Mouse (Mus musculus) neural tube, embryonic 13.5 days (tissue): ENCODE measurements around the gene Stoml2. TPM values are rescaled to one million over a fixed set of nuclear protein-coding genes. Genes with fewer than 3 reads are reported as not detected.
A peak's percentile ranks its signal among the peaks of the same experiment; 100 is the strongest.

Experiments
- ATAC-seq: fragments of 200-750 bp; cut with Nextera tagmentation; 2 replicates; pipeline ENCODE4 v1.8.0; 2017; ENCODE audit warnings: low read depth, mild to moderate bottlenecking, moderate TSS enrichment, moderate library complexity
- H3K27ac ChIP-seq: fragments of 300-500 bp; sonication (generic); replicated peaks from 2 replicates; pipeline ENCODE4 v1.5.1; 2015; ENCODE audit warnings: moderate library complexity, mild to moderate bottlenecking, inconsistent platforms
- H3K27me3 ChIP-seq: fragments of 300-500 bp; sonication (generic); 2 replicates; pipeline ENCODE4 v1.6.1; 2015; ENCODE audit warnings: mild to moderate bottlenecking, inconsistent platforms
- H3K36me3 ChIP-seq: fragments of 300-500 bp; sonication (generic); 2 replicates; pipeline ENCODE4 v1.6.1; 2015; ENCODE audit warnings: mild to moderate bottlenecking, inconsistent platforms
- H3K4me1 ChIP-seq: fragments of 300-500 bp; sonication (generic); replicated peaks from 2 replicates; pipeline ENCODE4 v1.6.1; 2015; ENCODE audit warnings: inconsistent platforms
- H3K4me2 ChIP-seq: fragments of 300-500 bp; sonication (generic); 2 replicates; pipeline ENCODE4 v1.6.1; 2015; ENCODE audit warnings: inconsistent platforms, mild to moderate bottlenecking, moderate library complexity
- H3K4me3 ChIP-seq: fragments of 300-500 bp; sonication (generic); 2 replicates; pipeline ENCODE4 v1.5.1; 2015; ENCODE audit warnings: mild to moderate bottlenecking, inconsistent platforms
- H3K9ac ChIP-seq: fragments of 300-500 bp; sonication (generic); 2 replicates; pipeline ENCODE4 v1.6.1; 2015; ENCODE audit warnings: moderate library complexity, mild to moderate bottlenecking, inconsistent platforms
- H3K9me3 ChIP-seq: fragments of 300-500 bp; sonication (generic); 2 replicates; pipeline ENCODE4 v1.6.1; 2016; ENCODE audit warnings: inconsistent platforms
- WGBS: fragments of 180-500 bp; shearing (Covaris S2); methylation state at CpG from one replicate; pipeline ENCODE4 v1.1.7; 2015; 5-methylcytosine and 5-hydroxymethylcytosine counted together
- polyA plus RNA-seq: library from polyadenylated mRNA; unstranded; fragments of >200 nt; fragmentation: Nextera tagmentation; extraction: Ambion mirVana; gene quantifications from 2 replicates; pipeline ENCODE4 v1.2.1, GENCODE M21; 2015

Gene Stoml2
- polyA plus RNA-seq, result 224 and 235 TPM in 2 replicates

DNA sequence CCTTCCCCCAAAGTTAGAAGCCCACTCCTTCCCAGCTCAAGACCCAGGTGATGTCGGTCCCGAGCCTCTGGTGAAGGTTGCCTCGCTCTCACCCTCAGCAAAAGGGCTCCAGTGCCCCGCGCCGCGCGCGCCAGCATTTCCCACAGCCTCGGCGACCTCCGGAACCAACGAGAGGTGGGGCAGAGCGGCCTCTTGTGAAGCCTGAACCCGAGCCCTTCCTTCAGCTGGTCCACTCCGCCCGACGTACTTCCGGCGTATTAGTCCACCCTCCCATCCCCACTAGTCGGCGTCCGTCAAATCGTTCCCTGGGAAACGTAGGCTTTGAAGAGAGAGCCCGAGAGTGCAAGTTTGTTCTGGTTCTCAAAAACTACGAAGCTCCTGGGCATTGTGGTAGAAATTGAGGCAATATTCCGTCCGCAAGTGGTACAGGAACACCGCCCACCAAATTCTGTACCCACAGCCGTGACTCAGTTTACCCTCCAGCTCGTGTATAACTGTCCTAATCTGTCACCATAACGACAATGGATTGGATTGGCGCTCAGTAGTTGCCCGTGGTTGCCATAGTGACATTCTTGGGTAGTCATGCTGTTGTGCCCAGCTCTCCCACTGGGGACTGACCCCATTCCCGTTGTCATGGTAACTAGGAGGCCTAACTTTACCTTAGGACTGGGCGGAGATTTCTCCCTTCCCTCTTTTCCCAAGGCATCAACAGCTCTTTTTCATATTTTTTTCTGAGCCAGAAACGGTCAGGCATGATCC lies at the start of gene Stoml2:
Gene Stoml2, minus strand, starts transcription at position 474 of the 759 bp plus-strand sequence.
- H3K4me2 ChIP-seq, result peak within 1 kb of the TSS; percentile 72
- H3K9me3 ChIP-seq, result no peaks in the 10 kb centered on the region
- no peaks in the 10 kb centered on the region for H3K27me3 ChIP-seq
- H3K9ac ChIP-seq, result peak within 1 kb of the TSS; percentile 94
- under 1% methylated on average over 38 of the region's 38 CpGs for WGBS
- H3K27ac ChIP-seq, result peak within 1 kb of the TSS; percentile 92
- peak within 1 kb of the TSS; percentile 82 for H3K4me3 ChIP-seq
- peak; percentile 96 for ATAC-seq
- peaks cover 26% of the 10 kb centered on the region for H3K4me1 ChIP-seq
- H3K36me3 ChIP-seq, result peaks cover 75% of the 10 kb centered on the region

DNA sequence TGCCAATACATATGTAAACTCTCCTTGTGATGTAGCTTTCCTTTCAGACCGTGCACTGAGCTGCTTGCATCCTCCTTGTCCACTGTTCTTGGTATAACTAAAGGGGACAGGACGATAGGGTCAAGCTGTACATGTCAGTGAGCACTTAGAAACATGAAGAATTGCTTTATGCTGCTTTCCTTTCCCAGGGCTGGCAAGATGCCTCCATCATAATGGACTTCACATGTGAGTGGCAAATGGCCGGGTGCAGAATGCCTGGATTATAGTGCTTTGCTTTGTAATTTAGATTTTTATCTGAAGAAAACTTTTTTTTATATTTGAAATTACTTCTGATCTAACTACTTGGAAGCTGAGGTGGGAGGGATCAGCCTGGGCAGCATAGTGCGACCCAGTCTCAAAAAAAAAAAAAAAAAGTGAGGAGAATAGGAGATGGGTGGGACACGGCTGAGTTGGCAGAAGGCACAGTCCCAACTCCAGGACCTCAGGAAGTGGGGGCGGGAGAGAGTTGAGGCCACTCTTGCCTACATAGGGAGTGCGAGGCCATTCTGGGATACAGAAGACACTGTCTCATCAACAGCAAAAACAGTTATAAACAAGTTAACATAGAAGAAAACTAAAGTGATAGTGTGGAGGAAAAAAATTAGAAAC lies 46.7 kb upstream of the Stoml2 start:
- Histone ChIP-seq H3K9me3 (no peaks in the 10 kb centered on the region), H3K4me3 (no peak overlapping the region), H3K4me2 (no peak overlapping the region), H3K36me3 (no peaks in the 10 kb centered on the region), H3K27me3 (no peaks in the 10 kb centered on the region), H3K9ac (no peak overlapping the region), H3K27ac (no peak overlapping the region), H3K4me1 (no peaks in the 10 kb centered on the region)
- WGBS, result 71% methylated on average over 7 of the region's 7 CpGs
- no peak for ATAC-seq

DNA sequence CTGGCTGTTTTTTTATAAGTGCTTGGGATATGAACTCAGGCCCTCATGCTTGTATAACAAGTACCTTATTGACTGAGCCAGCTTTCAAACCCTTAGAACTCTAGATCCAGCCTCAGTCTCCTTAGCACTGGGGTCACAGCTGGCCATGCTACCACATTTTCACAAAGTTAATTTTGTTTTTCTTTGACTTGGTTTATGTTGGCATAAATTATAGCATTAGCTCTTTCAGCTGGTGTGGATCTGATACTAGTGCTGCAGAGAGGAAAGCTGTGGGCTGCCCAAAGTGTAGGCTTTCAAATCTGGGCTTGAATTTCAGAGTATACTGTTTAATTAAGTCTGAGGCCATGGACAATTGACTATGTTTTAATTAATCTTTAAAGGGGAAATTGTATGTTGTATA lies 43.4 kb upstream of the Stoml2 start:
- Histone ChIP-seq H3K4me3 (no peak overlapping the region), H3K4me1 (no peaks in the 10 kb centered on the region), H3K27ac (no peak overlapping the region), H3K36me3 (no peaks in the 10 kb centered on the region), H3K9me3 (no peaks in the 10 kb centered on the region), H3K9ac (no peak overlapping the region), H3K27me3 (no peaks in the 10 kb centered on the region), H3K4me2 (no peak overlapping the region)
- ATAC-seq, result no peak

DNA sequence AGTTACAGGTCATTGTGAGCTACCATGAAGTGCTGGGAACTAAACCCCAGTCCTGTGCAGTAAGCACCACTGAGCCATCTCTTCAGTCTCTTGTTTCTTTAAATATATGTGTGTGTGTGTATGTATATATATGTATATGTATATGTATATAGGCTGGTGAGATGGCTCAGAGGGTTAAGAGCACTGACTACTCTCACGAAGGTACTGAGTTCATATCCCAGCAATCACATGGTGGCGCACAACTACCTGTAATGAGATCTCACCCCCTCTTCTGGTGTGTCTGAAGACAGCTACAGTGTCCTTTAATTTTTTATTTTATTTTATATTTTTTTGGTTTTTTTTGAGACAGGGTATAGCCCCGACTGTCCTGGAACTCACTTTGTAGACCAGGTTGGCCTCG lies 34.0 kb upstream of the Stoml2 start:
- no peak for ATAC-seq
- Histone ChIP-seq H3K9ac (no peak overlapping the region), H3K27me3 (no peaks in the 10 kb centered on the region), H3K36me3 (no peaks in the 10 kb centered on the region), H3K9me3 (no peaks in the 10 kb centered on the region), H3K4me3 (no peak overlapping the region), H3K4me1 (no peaks in the 10 kb centered on the region), H3K27ac (no peak overlapping the region), H3K4me2 (no peak overlapping the region)
- 97% methylated on average over 4 of the region's 4 CpGs for WGBS

DNA sequence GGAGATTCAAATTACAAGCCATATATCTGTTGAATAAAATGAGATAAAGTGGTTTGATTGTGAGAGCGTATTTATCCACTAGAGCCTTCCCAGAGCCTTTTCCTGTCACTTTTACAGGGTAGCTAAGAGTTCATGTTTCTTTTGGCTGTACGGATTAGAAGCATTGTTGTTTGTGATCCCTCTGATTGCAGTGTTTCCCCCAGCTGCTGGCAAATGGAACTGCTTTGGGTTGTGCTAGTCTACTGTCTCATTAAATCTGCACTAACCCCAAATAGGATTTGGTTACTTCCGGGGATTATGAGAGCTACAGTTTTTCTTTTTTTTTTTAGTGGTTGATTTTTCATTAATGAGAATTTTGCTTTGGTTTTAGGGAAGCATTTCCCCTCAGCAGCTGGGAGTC lies 28.8 kb upstream of the Stoml2 start:
- Histone ChIP-seq H3K4me2 (peak overlapping the region; percentile 69), H3K4me1 (peaks cover 11% of the 10 kb centered on the region; the same call in 1 of the 2 replicates), H3K36me3 (no peaks in the 10 kb centered on the region), H3K4me3 (no peak overlapping the region), H3K27ac (no peak overlapping the region), H3K27me3 (no peaks in the 10 kb centered on the region), H3K9me3 (no peaks in the 10 kb centered on the region), H3K9ac (no peak overlapping the region)
- 70% methylated on average over 3 of the region's 3 CpGs for WGBS
- no peak for ATAC-seq

DNA sequence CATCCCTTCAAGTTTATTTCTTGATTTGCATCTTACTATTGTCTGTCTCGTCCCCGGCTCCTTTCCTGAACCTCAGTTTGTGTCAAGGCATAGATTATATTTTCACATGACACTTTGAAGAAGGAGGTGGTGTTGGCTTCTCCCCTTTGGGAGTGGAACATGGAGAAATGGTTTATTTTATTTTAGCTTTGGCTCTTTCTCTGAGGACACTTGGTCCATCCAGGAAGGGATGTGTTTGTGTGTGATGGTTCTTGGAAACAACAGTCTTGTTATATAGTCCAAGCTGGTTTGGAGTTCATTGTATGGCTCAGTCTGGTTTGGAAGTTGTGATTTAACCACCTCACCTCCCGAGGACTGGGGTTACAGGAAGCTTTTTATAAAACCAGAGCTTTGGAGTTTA lies 28.2 kb upstream of the Stoml2 start:
- Histone ChIP-seq H3K4me2 (peak overlapping the region; percentile 69), H3K27me3 (no peaks in the 10 kb centered on the region), H3K4me3 (peak overlapping the region; percentile 63), H3K9me3 (no peaks in the 10 kb centered on the region), H3K27ac (no peak overlapping the region; the same call in 1 of the 2 replicates), H3K4me1 (peaks cover 11% of the 10 kb centered on the region; the same call in 1 of the 2 replicates), H3K36me3 (no peaks in the 10 kb centered on the region), H3K9ac (peak overlapping the region; percentile 80)
- WGBS, result 43% methylated on average over 3 of the region's 3 CpGs
- no peak for ATAC-seq

DNA sequence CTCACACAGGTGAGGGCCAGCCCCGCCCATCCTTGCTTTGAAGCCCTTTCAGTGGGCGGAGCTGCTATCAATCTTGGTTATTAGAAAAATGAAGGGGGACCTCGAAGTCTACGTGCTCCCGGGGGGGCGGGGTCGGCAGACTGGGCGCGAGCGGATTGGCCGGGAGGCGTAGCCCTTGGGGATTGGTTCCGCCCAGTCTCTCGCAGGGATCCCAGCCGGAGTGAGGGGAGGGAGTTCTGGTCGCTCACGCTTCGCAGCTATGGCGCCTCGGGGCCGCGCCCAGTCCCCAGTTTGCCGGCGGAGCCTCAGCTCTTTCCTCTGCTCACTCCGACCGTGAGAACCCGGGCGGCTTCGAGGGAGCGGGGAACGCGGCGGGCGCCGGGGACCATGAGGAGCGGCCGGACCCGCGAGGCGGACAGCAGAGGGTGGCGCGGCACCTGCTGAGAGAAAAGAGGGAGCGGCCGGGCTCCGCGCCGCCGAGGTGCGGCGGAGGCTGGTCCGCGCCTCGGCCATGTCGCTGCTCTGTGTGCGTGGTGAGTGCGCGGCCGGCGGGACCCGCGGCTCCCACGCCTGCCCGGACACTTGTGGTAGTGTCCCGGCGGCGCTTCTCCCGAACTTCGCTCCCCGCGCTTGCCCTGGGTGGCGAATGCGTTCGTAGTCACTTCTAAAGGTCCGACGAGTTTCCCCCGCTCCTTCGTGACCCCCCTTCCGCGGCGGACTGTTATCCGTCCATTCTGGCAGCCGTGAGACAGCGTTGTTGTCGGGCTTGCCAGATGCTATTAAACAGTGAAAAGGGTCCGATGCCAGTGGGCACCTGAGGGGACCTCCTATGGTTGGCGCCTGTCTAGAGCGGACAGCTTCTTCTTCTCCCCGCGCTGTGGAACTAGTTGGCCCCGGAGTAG lies 27.5 kb upstream of the Stoml2 start, which contains the start of gene Unc13b:
Gene Unc13b, plus strand, starts transcription at position 201 of the 902 bp plus-strand sequence.
- Histone ChIP-seq H3K4me3 (peak within 1 kb of the TSS; percentile 63), H3K4me1 (peaks cover 11% of the 10 kb centered on the region; the same call in 1 of the 2 replicates), H3K9me3 (no peaks in the 10 kb centered on the region), H3K27ac (peak within 1 kb of the TSS; percentile 80), H3K9ac (peak within 1 kb of the TSS; percentile 80), H3K36me3 (no peaks in the 10 kb centered on the region), H3K27me3 (no peaks in the 10 kb centered on the region), H3K4me2 (peak within 1 kb of the TSS; percentile 69)
- peak; percentile 98 for ATAC-seq
- under 1% methylated on average over 73 of the region's 90 CpGs for WGBS

DNA sequence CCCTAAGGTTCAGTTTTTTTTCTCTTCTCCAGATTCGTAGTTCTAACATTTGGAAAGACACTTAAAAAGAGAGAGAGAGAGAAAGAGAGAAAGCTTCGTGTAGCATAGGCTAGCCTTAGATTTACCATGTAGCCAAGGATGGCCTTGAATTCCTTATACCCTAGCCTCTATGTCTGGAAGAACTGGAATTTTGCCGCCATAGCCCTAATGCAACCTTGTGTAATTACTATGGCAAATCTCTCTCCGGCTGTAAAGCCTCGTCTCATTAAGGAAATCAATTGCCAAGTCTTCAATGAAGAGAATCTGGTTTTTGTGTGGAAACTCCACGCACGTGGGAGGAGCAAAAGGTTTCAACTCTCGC lies 26.9 kb upstream of the Stoml2 start:
- no peak; the same call in 1 of the 2 replicates for ATAC-seq
- WGBS, result 19% methylated on average over 8 of the region's 8 CpGs

DNA sequence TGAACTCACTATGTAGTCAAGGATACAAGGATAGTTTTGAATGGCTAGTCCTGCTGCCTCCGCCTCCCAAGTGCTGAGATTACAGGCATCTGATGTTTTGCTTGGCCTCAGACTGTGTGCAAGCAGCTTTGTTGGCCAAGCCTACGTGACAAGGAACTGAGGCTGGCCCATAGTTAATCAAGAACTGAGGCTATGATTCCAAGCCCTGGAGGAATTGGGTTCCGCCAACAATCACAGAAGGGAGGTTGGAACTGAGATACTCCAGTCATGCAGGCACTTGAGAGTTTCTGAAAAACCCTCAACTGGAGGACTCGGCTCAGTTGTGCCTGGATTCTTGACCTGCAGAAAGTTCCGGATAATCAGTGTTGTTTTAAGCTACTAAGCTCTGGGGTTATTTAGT lies 26.1 kb upstream of the Stoml2 start:
- Histone ChIP-seq H3K27me3 (no peaks in the 10 kb centered on the region), H3K36me3 (no peaks in the 10 kb centered on the region), H3K4me1 (peaks cover 11% of the 10 kb centered on the region; the same call in 1 of the 2 replicates), H3K27ac (no peak overlapping the region), H3K4me3 (no peak overlapping the region), H3K9ac (no peak overlapping the region), H3K4me2 (no peak overlapping the region), H3K9me3 (no peaks in the 10 kb centered on the region)
- ATAC-seq, result no peak
- WGBS, result 90% methylated on average over 5 of the region's 5 CpGs

More for the DNA sequence above, 26.9 kb upstream of the Stoml2 start:
- Histone ChIP-seq H3K9me3 (no peaks in the 10 kb centered on the region), H3K4me2 (peak overlapping the region; percentile 69), H3K9ac (0 out of 2 replicates have a peak overlapping the region, but pooled peaks have one; percentile 80), H3K4me3 (peak overlapping the region; percentile 63), H3K4me1 (peaks cover 11% of the 10 kb centered on the region; the same call in 1 of the 2 replicates), H3K27ac (peak overlapping the region; percentile 80; the same call in 1 of the 2 replicates), H3K27me3 (no peaks in the 10 kb centered on the region), H3K36me3 (no peaks in the 10 kb centered on the region)

DNA sequence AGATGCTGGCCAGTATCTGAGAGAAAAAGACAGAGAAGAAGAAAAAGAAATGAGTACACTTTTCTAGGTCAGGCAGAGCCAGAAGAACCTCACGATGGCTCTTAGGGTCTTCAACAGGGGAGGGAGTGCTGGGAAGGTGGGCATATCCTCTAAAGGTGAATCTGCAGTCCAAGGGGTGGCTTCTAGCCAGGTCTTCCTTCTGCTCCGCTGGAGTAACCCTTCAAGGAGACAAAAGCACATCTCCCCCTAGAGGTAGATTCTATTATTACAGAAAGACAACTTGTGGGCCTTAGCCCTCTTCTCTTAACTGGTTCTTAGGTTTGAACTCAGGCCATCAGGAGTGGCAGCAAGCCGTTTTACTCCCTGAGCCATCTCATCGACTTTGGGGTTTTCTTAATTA lies 21.1 kb upstream of the Stoml2 start:
- Histone ChIP-seq H3K27me3 (no peaks in the 10 kb centered on the region), H3K4me1 (no peaks in the 10 kb centered on the region), H3K27ac (no peak overlapping the region), H3K4me3 (no peak overlapping the region), H3K9ac (no peak overlapping the region), H3K4me2 (no peak overlapping the region), H3K9me3 (no peaks in the 10 kb centered on the region), H3K36me3 (no peaks in the 10 kb centered on the region)
- 13% methylated on average over 4 of the region's 4 CpGs for WGBS
- ATAC-seq, result no peak

DNA sequence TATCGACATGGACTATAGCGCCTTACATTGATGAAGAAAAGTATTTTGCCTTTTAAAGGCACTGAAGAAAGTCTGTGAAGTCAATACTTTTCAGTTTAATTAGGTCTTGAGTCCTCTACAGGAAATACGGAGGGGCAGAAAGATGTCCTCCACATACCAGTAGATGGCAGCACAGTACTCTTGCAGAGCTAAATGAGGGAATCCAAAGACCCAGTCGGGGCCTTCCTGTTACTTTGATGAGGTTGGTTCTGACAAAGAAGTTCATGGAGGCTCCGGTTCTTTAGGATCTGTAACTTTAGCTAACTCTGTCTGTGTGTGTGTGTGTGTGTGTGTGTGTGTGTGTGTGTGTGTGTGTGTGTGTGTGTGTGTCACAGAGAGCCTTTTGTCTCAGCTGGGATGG lies 15.7 kb upstream of the Stoml2 start:
- no peaks in the 10 kb centered on the region for H3K9me3 ChIP-seq
- H3K4me3 ChIP-seq, result no peak overlapping the region
- H3K4me1 ChIP-seq, result peaks cover 32% of the 10 kb centered on the region
- H3K9ac ChIP-seq, result no peak overlapping the region
- no peaks in the 10 kb centered on the region for H3K27me3 ChIP-seq
- no peak overlapping the region for H3K27ac ChIP-seq
- H3K36me3 ChIP-seq, result no peaks in the 10 kb centered on the region
- WGBS, result 9% methylated on average over 5 of the region's 5 CpGs
- no peak for ATAC-seq
- H3K4me2 ChIP-seq, result peak overlapping the region; percentile 72
